Mouse (Mus musculus): ENCODE data around the gene Rapgef4. TPM values are rescaled to one million over a fixed set of nuclear protein-coding genes. Genes with fewer than 3 reads are reported as not detected.
"Not testable (repeated sequence)": the region's sequence is repeated elsewhere in the genome, so short reads cannot be mapped to it uniquely, and the experiment has no call there.

The Rapgef4 gene
- polyA plus RNA-seq, 1 experiment from 2014 or later: not detected

- Histone ChIP-seq H3K4me3 (ENCODE audit: inconsistent target) (no peak overlapping the region), H3K79me2 (ENCODE audit: inconsistent target) (no peaks in the 10 kb centered on the region), H3K36me3 (ENCODE audit: inconsistent target) (no peaks in the 10 kb centered on the region), H3K27ac (no peak overlapping the region)
- WGBS (ENCODE audit: missing documents): 58% methylated on average over 11 of the region's 11 CpGs
Observed at GRCm38 (mm10) chr2:72056081-72056874, 75.2 kb downstream of the Rapgef4 start.

GRCm38 (mm10) chr2:72062931-72063330 lies 81.9 kb downstream of the Rapgef4 start:
- 88% methylated on average over 4 of the region's 4 CpGs for WGBS (ENCODE audit: missing documents)
- Histone ChIP-seq H3K36me3 (ENCODE audit: inconsistent target) (no peaks in the 10 kb centered on the region), H3K79me2 (ENCODE audit: inconsistent target) (no peaks in the 10 kb centered on the region), H3K27ac (no peak overlapping the region), H3K4me3 (ENCODE audit: inconsistent target) (no peak overlapping the region)

GRCm38 (mm10) chr2:72068505-72068904 lies 87.5 kb downstream of the Rapgef4 start:
- no peak overlapping the region for H3K4me3 ChIP-seq (ENCODE audit: inconsistent target)
- WGBS (ENCODE audit: missing documents): 94% methylated on average over 9 of the region's 9 CpGs
- no peaks in the 10 kb centered on the region for H3K79me2 ChIP-seq (ENCODE audit: inconsistent target)
- H3K36me3 ChIP-seq (ENCODE audit: inconsistent target): no peaks in the 10 kb centered on the region
- no peak overlapping the region for H3K27ac ChIP-seq

- Histone ChIP-seq H3K36me3 (ENCODE audit: inconsistent target) (no peaks in the 10 kb centered on the region), H3K27ac (no peak overlapping the region), H3K4me3 (ENCODE audit: inconsistent target) (no peak overlapping the region), H3K79me2 (ENCODE audit: inconsistent target) (no peaks in the 10 kb centered on the region)
- WGBS (ENCODE audit: missing documents): 68% methylated on average over 8 of the region's 8 CpGs
Observed at GRCm38 (mm10) chr2:72070086-72070485, 89.0 kb downstream of the Rapgef4 start.

- 0% methylated on average over 1 of the region's 1 CpGs for whole genome bisulfite sequencing (ENCODE audit: missing documents)
- not testable (repeated sequence) for H3K27ac ChIP-seq; H3K36me3 ChIP-seq (ENCODE audit: inconsistent target); H3K4me3 ChIP-seq (ENCODE audit: inconsistent target); H3K79me2 ChIP-seq (ENCODE audit: inconsistent target)
Observed at GRCm38 (mm10) chr2:72073121-72073520, 92.1 kb downstream of the Rapgef4 start.

GRCm38 (mm10) chr2:72074999-72075561 lies 94.0 kb downstream of the Rapgef4 start:
- H3K4me3 ChIP-seq (ENCODE audit: inconsistent target): no peak overlapping the region
- H3K36me3 ChIP-seq (ENCODE audit: inconsistent target): no peaks in the 10 kb centered on the region
- 92% methylated on average over 10 of the region's 10 CpGs for WGBS (ENCODE audit: missing documents)
- no peaks in the 10 kb centered on the region for H3K79me2 ChIP-seq (ENCODE audit: inconsistent target)
- H3K27ac ChIP-seq: no peak overlapping the region

GRCm38 (mm10) chr2:72077490-72078139 lies 96.6 kb downstream of the Rapgef4 start:
- Histone ChIP-seq H3K27ac (no peak overlapping the region), H3K36me3 (ENCODE audit: inconsistent target) (no peaks in the 10 kb centered on the region), H3K79me2 (ENCODE audit: inconsistent target) (no peaks in the 10 kb centered on the region), H3K4me3 (ENCODE audit: inconsistent target) (no peak overlapping the region)
- WGBS (ENCODE audit: missing documents): 12% methylated on average over 2 of the region's 3 CpGs

- 12% methylated on average over 6 of the region's 6 CpGs for WGBS (ENCODE audit: missing documents)
- no peaks in the 10 kb centered on the region for H3K79me2 ChIP-seq (ENCODE audit: inconsistent target)
- H3K36me3 ChIP-seq (ENCODE audit: inconsistent target): no peaks in the 10 kb centered on the region
- H3K4me3 ChIP-seq (ENCODE audit: inconsistent target): no peak overlapping the region
- no peak overlapping the region for H3K27ac ChIP-seq
Observed at GRCm38 (mm10) chr2:72078140-72078521, 97.1 kb downstream of the Rapgef4 start.

GRCm38 (mm10) chr2:72079110-72079509 lies 98.1 kb downstream of the Rapgef4 start:
- H3K27ac ChIP-seq: no peak overlapping the region
- WGBS (ENCODE audit: missing documents): 36% methylated on average over 8 of the region's 8 CpGs
- H3K4me3 ChIP-seq (ENCODE audit: inconsistent target): no peak overlapping the region
- H3K36me3 ChIP-seq (ENCODE audit: inconsistent target): no peaks in the 10 kb centered on the region
- H3K79me2 ChIP-seq (ENCODE audit: inconsistent target): no peaks in the 10 kb centered on the region

GRCm38 (mm10) chr2:72082846-72083245 lies 101.8 kb downstream of the Rapgef4 start:
- WGBS (ENCODE audit: missing documents): 89% methylated on average over 4 of the region's 4 CpGs
- Histone ChIP-seq H3K27ac (no peak overlapping the region), H3K4me3 (ENCODE audit: inconsistent target) (no peak overlapping the region), H3K79me2 (ENCODE audit: inconsistent target) (no peaks in the 10 kb centered on the region), H3K36me3 (ENCODE audit: inconsistent target) (no peaks in the 10 kb centered on the region)

GRCm38 (mm10) chr2:72088886-72089285 lies 107.8 kb downstream of the Rapgef4 start:
- 89% methylated on average over 11 of the region's 11 CpGs for WGBS (ENCODE audit: missing documents)
- Histone ChIP-seq H3K27ac (no peak overlapping the region), H3K79me2 (ENCODE audit: inconsistent target) (no peaks in the 10 kb centered on the region), H3K36me3 (ENCODE audit: inconsistent target) (no peaks in the 10 kb centered on the region), H3K4me3 (ENCODE audit: inconsistent target) (no peak overlapping the region)

GRCm38 (mm10) chr2:72090061-72090460 lies 109.0 kb downstream of the Rapgef4 start:
- Histone ChIP-seq H3K36me3 (ENCODE audit: inconsistent target) (no peaks in the 10 kb centered on the region), H3K79me2 (ENCODE audit: inconsistent target) (no peaks in the 10 kb centered on the region), H3K27ac (no peak overlapping the region), H3K4me3 (ENCODE audit: inconsistent target) (no peak overlapping the region)
- WGBS (ENCODE audit: missing documents): 86% methylated on average over 2 of the region's 2 CpGs

- Histone ChIP-seq H3K36me3 (ENCODE audit: inconsistent target) (no peaks in the 10 kb centered on the region), H3K4me3 (ENCODE audit: inconsistent target) (no peak overlapping the region), H3K27ac (no peak overlapping the region), H3K79me2 (ENCODE audit: inconsistent target) (no peaks in the 10 kb centered on the region)
- 92% methylated on average over 3 of the region's 3 CpGs for WGBS (ENCODE audit: missing documents)
Observed at GRCm38 (mm10) chr2:72092046-72092445, 111.0 kb downstream of the Rapgef4 start.

- WGBS (ENCODE audit: missing documents): 90% methylated on average over 20 of the region's 20 CpGs
- Histone ChIP-seq H3K79me2 (ENCODE audit: inconsistent target) (no peaks in the 10 kb centered on the region), H3K4me3 (ENCODE audit: inconsistent target) (no peak overlapping the region), H3K36me3 (ENCODE audit: inconsistent target) (no peaks in the 10 kb centered on the region), H3K27ac (no peak overlapping the region)
Observed at GRCm38 (mm10) chr2:72093402-72094037, 112.5 kb downstream of the Rapgef4 start.

- WGBS (ENCODE audit: missing documents): 95% methylated on average over 8 of the region's 8 CpGs
- no peak overlapping the region for H3K4me3 ChIP-seq (ENCODE audit: inconsistent target)
- H3K79me2 ChIP-seq (ENCODE audit: inconsistent target): no peaks in the 10 kb centered on the region
- no peaks in the 10 kb centered on the region for H3K36me3 ChIP-seq (ENCODE audit: inconsistent target)
- no peak overlapping the region for H3K27ac ChIP-seq
Observed at GRCm38 (mm10) chr2:72094038-72094437, 113.0 kb downstream of the Rapgef4 start.

All from macrophage (primary cell).